12 mouse cellular contexts compared by ENCODE assay signal in genomic region chr4:55040258-55040964, GRCm38 (mm10).
A peak's percentile ranks its signal among the peaks of the same experiment; 100 is the strongest.
DNase-seq lines count a peak whose midpoint lies in the region; ATAC-seq and TF ChIP-seq lines count a peak whose summit lies in the region.
"Had no signal": no experiment of that assay in that cellular context is flagged by ENCODE, and none has a peak within 500 bp of the region (broad histone marks: within the 10 kb centered on the region; RNA-seq: fewer than 3 reads in every experiment).

No protein-coding gene starts in this region.

- H3K36me3 ChIP-seq in hindbrain, embryonic 14.5 days (replicated peaks; ENCODE audit: control insufficient read depth, insufficient read depth) = peaks cover 12% of the 10 kb centered on the region
- H3K36me3 ChIP-seq in hindbrain, embryonic 10.5 days = peaks cover 97% of the 10 kb centered on the region
- H3K36me3 ChIP-seq in hindbrain, embryonic 15.5 days = peaks cover 4% of the 10 kb centered on the region; the same call in 1 of the 2 replicates
- no peaks in the 10 kb centered on the region for H3K36me3 ChIP-seq in stomach, postnatal 0 days (ENCODE audit: control insufficient read depth, insufficient read depth, low read length)
- H3K36me3 ChIP-seq: liver, embryonic 15.5 days; stomach, embryonic 15.5 days had no signal

- TF ChIP-seq EP300 in stomach, postnatal 0 days (optimal IDR thresholded peaks at IDR 0.05) = no peak

- no peaks in the 10 kb centered on the region for H3K27me3 ChIP-seq in hindbrain, embryonic 14.5 days (ENCODE audit: control insufficient read depth, insufficient read depth, low read length)
- H3K27me3 ChIP-seq in hindbrain, embryonic 10.5 days (ENCODE audit: insufficient read depth, poor library complexity, severe bottlenecking) = no peaks in the 10 kb centered on the region
- H3K27me3 ChIP-seq in hindbrain, embryonic 15.5 days = no peaks in the 10 kb centered on the region
- H3K27me3 ChIP-seq in stomach, postnatal 0 days (ENCODE audit: control insufficient read depth, insufficient read depth, low read length) = no peaks in the 10 kb centered on the region
- H3K27me3 ChIP-seq: heart, embryonic 13.5 days; liver, embryonic 15.5 days; stomach, embryonic 15.5 days had no signal

- ATAC-seq in hindbrain, embryonic 14.5 days (ENCODE audit: low FRiP score) = no peak
- no peak for ATAC-seq in hindbrain, embryonic 15.5 days (ENCODE audit: low FRiP score, low read depth)
- ATAC-seq in stomach, postnatal 0 days (ENCODE audit: low FRiP score, low TSS enrichment) = no peak
- ATAC-seq: intestine, postnatal 0 days had no signal

- WGBS in hindbrain, embryonic 14.5 days = 50% methylated on average over 8 of the region's 8 CpGs
- WGBS in hindbrain, embryonic 10.5 days = 71% methylated on average over 8 of the region's 8 CpGs
- 51% methylated on average over 8 of the region's 8 CpGs for WGBS in hindbrain, embryonic 15.5 days
- 70% methylated on average over 8 of the region's 8 CpGs for WGBS in stomach, postnatal 0 days

- no peak for DNase-seq in hindbrain, embryonic 14.5 days (ENCODE audit: low spot score)
- no peak for DNase-seq in hindbrain, embryonic 10.5 days (ENCODE audit: low spot score)
- DNase-seq in right cerebral cortex, postnatal 14 days = peak; percentile 26
- DNase-seq in right cerebral cortex, postnatal 10 days (ENCODE audit: low spot score in 2 of 2) = no peak
- no peak for DNase-seq in adipocyte (ENCODE audit: low spot score)
- DNase-seq in stomach, postnatal 0 days (ENCODE audit: low spot score) = no peak
- DNase-seq: layer of hippocampus, adult 9-11 months had no signal

- peaks cover 28% of the 10 kb centered on the region for H3K4me1 ChIP-seq in hindbrain, embryonic 14.5 days (replicated peaks; ENCODE audit: control insufficient read depth, insufficient read depth, low read length)
- H3K4me1 ChIP-seq in hindbrain, embryonic 10.5 days (replicated peaks) = peaks cover 25% of the 10 kb centered on the region
- peaks cover 21% of the 10 kb centered on the region for H3K4me1 ChIP-seq in hindbrain, embryonic 15.5 days (replicated peaks)
- no peaks in the 10 kb centered on the region for H3K4me1 ChIP-seq in stomach, postnatal 0 days (replicated peaks; ENCODE audit: control insufficient read depth, insufficient read depth)
- H3K4me1 ChIP-seq: liver, embryonic 15.5 days; stomach, embryonic 15.5 days had no signal

- no peaks in the 10 kb centered on the region for H3K9me3 ChIP-seq in hindbrain, embryonic 14.5 days (ENCODE audit: control insufficient read depth, low read length)
- no peaks in the 10 kb centered on the region for H3K9me3 ChIP-seq in hindbrain, embryonic 10.5 days
- no peaks in the 10 kb centered on the region for H3K9me3 ChIP-seq in hindbrain, embryonic 15.5 days
- no peaks in the 10 kb centered on the region for H3K9me3 ChIP-seq in stomach, postnatal 0 days (ENCODE audit: control insufficient read depth, low read length)
- H3K9me3 ChIP-seq: heart, embryonic 13.5 days; liver, embryonic 15.5 days; stomach, embryonic 15.5 days had no signal

- no peak overlapping the region for H3K4me2 ChIP-seq in hindbrain, embryonic 14.5 days (replicated peaks)
- no peak overlapping the region for H3K4me2 ChIP-seq in hindbrain, embryonic 15.5 days
- no peak overlapping the region for H3K4me2 ChIP-seq in stomach, postnatal 0 days (replicated peaks; ENCODE audit: low read depth)
- H3K4me2 ChIP-seq: heart, embryonic 13.5 days; liver, embryonic 15.5 days; stomach, embryonic 15.5 days had no signal

- TF ChIP-seq CTCF in stomach, postnatal 0 days (IDR thresholded peaks at IDR 0.05; ENCODE audit: low read depth) = no peak

- 0 out of 2 replicates have a peak overlapping the region, but pooled peaks have one; percentile 51 for H3K27ac ChIP-seq in hindbrain, embryonic 14.5 days
- H3K27ac ChIP-seq in hindbrain, embryonic 10.5 days = no peak overlapping the region
- H3K27ac ChIP-seq in hindbrain, embryonic 15.5 days (replicated peaks) = peak overlapping the region; percentile 14
- no peak overlapping the region for H3K27ac ChIP-seq in stomach, postnatal 0 days (replicated peaks)
- H3K27ac ChIP-seq: heart, embryonic 13.5 days; liver, embryonic 15.5 days; stomach, embryonic 15.5 days had no signal

- H3K9ac ChIP-seq in hindbrain, embryonic 14.5 days = no peak overlapping the region
- no peak overlapping the region for H3K9ac ChIP-seq in hindbrain, embryonic 15.5 days
- no peak overlapping the region for H3K9ac ChIP-seq in stomach, postnatal 0 days (ENCODE audit: low read length)
- H3K9ac ChIP-seq: heart, embryonic 13.5 days; liver, embryonic 15.5 days; stomach, embryonic 15.5 days had no signal

- no peak overlapping the region for H3K4me3 ChIP-seq in hindbrain, embryonic 14.5 days (replicated peaks; ENCODE audit: low read length)
- no peak overlapping the region for H3K4me3 ChIP-seq in hindbrain, embryonic 10.5 days
- H3K4me3 ChIP-seq in hindbrain, embryonic 15.5 days = no peak overlapping the region
- H3K4me3 ChIP-seq in stomach, postnatal 0 days (ENCODE audit: low read depth, low read length) = no peak overlapping the region
- H3K4me3 ChIP-seq: heart, embryonic 13.5 days; liver, embryonic 15.5 days; stomach, embryonic 15.5 days had no signal

Comparison
In these comparisons a context has a peak if more than half of its experiments do, and no peak if none do; other contexts are left out.
1. H3K27ac ChIP-seq: peak in hindbrain, embryonic 14.5 days (single experiment) and hindbrain, embryonic 15.5 days (single experiment); none in hindbrain, embryonic 10.5 days (single experiment) and stomach, postnatal 0 days (single experiment).